Comparison of ENCODE assay signal across 10 mouse cellular contexts in genomic region chr3:95319110-95319509, GRCm38 (mm10). TPM values are rescaled to one million over a fixed set of nuclear protein-coding genes. Genes with fewer than 3 reads are reported as not detected.
DNase-seq lines count a peak whose midpoint lies in the region; ATAC-seq and TF ChIP-seq lines count a peak whose summit lies in the region.
"Had no signal": no experiment of that assay in that cellular context is flagged by ENCODE, and none has a peak within 500 bp of the region (broad histone marks: within the 10 kb centered on the region; RNA-seq: fewer than 3 reads in every experiment).

No protein-coding gene starts in this region.

- peak overlapping the region; percentile 65 for H3K27ac ChIP-seq in heart, embryonic 11.5 days (ENCODE audit: low read depth, low read length)
- H3K27ac ChIP-seq in left cerebral cortex, adult 2 months, result peak overlapping the region; percentile 38; the same call in 1 of the 2 replicates
- 0 out of 2 replicates have a peak overlapping the region, but pooled peaks have one; percentile 47 for H3K27ac ChIP-seq in liver, embryonic 11.5 days (ENCODE audit: low read depth, low read length)

- peaks cover 37% of the 10 kb centered on the region for H3K4me1 ChIP-seq in heart, embryonic 11.5 days (ENCODE audit: control insufficient read depth, insufficient read depth, low read length)
- peaks cover 79% of the 10 kb centered on the region for H3K4me1 ChIP-seq in G1E (ENCODE audit: insufficient read depth, low read depth, low read length)
- peaks cover 26% of the 10 kb centered on the region for H3K4me1 ChIP-seq in liver, embryonic 11.5 days (replicated peaks; ENCODE audit: control insufficient read depth, insufficient read depth, low read length)

- peak overlapping the region; percentile 1; the same call in 1 of the 2 replicates for H3K9ac ChIP-seq in heart, embryonic 11.5 days (ENCODE audit: low read depth, low read length)
- H3K9ac ChIP-seq in liver, embryonic 11.5 days (ENCODE audit: low read depth, low read length), result 0 out of 2 replicates have a peak overlapping the region, but pooled peaks have one; percentile 8

- no peak for TF ChIP-seq CTCF in left cerebral cortex, adult 2 months (IDR thresholded peaks at IDR 0.05)
- TF ChIP-seq CTCF in G1E (IDR thresholded peaks at IDR 0.05; ENCODE audit: low read depth, low read length), result no peak

- peaks cover 35% of the 10 kb centered on the region for H3K36me3 ChIP-seq in heart, embryonic 11.5 days (ENCODE audit: control insufficient read depth, insufficient read depth, low read length)
- peaks cover 75% of the 10 kb centered on the region for H3K36me3 ChIP-seq in G1E (replicated peaks)
- peaks cover 36% of the 10 kb centered on the region for H3K36me3 ChIP-seq in liver, embryonic 11.5 days (ENCODE audit: control insufficient read depth, insufficient read depth, low read length)

- no peak for ATAC-seq in heart, embryonic 11.5 days (replicated peaks; ENCODE audit: insufficient number of reproducible peaks, low FRiP score, low TSS enrichment)
- no peak for ATAC-seq in G1E (ENCODE audit: extremely low read depth, insufficient number of reproducible peaks, low FRiP score, poor library complexity, severe bottlenecking)
- no peak for ATAC-seq in liver, embryonic 11.5 days (replicated peaks; ENCODE audit: low FRiP score)
- ATAC-seq: Patski had no signal

- H3K9me3 ChIP-seq in heart, embryonic 11.5 days (replicated peaks; ENCODE audit: control insufficient read depth, low read length), result no peaks in the 10 kb centered on the region
- H3K9me3 ChIP-seq in G1E (replicated peaks), result no peaks in the 10 kb centered on the region
- H3K9me3 ChIP-seq in liver, embryonic 11.5 days (ENCODE audit: control insufficient read depth, low read length), result no peaks in the 10 kb centered on the region
- H3K9me3 ChIP-seq: forebrain, embryonic 10.5 days had no signal

- peak overlapping the region; percentile 40 for H3K4me2 ChIP-seq in heart, embryonic 11.5 days
- H3K4me2 ChIP-seq in liver, embryonic 11.5 days, result peak overlapping the region; percentile 46

- intact Hi-C loops in heart, postnatal 10 days (cut with DNase I), result no loop called here
- intact Hi-C loops in left cerebral cortex, adult 2 months (cut with DNase I), result no loop called here
- intact Hi-C loops in left cerebral cortex, postnatal 4 days (cut with DNase I), result no loop called here

- H3K27me3 ChIP-seq in heart, embryonic 11.5 days (ENCODE audit: control insufficient read depth, insufficient read depth, low read length), result no peaks in the 10 kb centered on the region
- H3K27me3 ChIP-seq in G1E (ENCODE audit: insufficient read depth, low read length), result no peaks in the 10 kb centered on the region
- no peaks in the 10 kb centered on the region for H3K27me3 ChIP-seq in liver, embryonic 11.5 days (replicated peaks; ENCODE audit: control insufficient read depth, insufficient read depth, low read length)
- H3K27me3 ChIP-seq: Patski had no signal

- no peak overlapping the region for H3K4me3 ChIP-seq in heart, embryonic 11.5 days (ENCODE audit: low read depth, low read length)
- H3K4me3 ChIP-seq in left cerebral cortex, adult 2 months, result no peak overlapping the region
- H3K4me3 ChIP-seq in G1E (ENCODE audit: low read depth, low read length), result peak overlapping the region; percentile 68; the same call in 1 of the 2 replicates
- peak overlapping the region; percentile 10; the same call in 1 of the 2 replicates for H3K4me3 ChIP-seq in liver, embryonic 11.5 days (ENCODE audit: low read depth, low read length)
- H3K4me3 ChIP-seq: forebrain, embryonic 10.5 days had no signal

- no peak for DNase-seq in heart, postnatal 10 days
- no peak for DNase-seq in left cerebral cortex, adult 2 months (ENCODE audit: extremely low spot score in 1 of 2, low spot score in 2 of 2)
- no peak for DNase-seq in left cerebral cortex, postnatal 4 days
- no peak for DNase-seq in G1E (ENCODE audit: low spot score)
- no peak for DNase-seq in liver, embryonic 11.5 days (ENCODE audit: low spot score)
- DNase-seq in embryo, embryonic 11 days, result no peak
- no peak for DNase-seq in spleen, postnatal 14 days (ENCODE audit: low spot score in 2 of 2)

- 53% methylated on average over 2 of the region's 2 CpGs for WGBS in heart, embryonic 11.5 days (ENCODE audit: insufficient replicate concordance)
- 68% methylated on average over 2 of the region's 2 CpGs for WGBS in liver, embryonic 11.5 days

RNA-seq across cellular contexts. Expression of gene Cers2, which starts 4.5 kb away (rescaled TPM):
- 117 and 125 TPM in 2 replicates for polyA plus RNA-seq in heart, embryonic 11.5 days (2014; fragmentation: Nextera tagmentation; extraction: Ambion mirVana)
- 10 to 100 TPM; 58.4 to 65.6 TPM for total RNA-seq in heart, postnatal 10 days (2021)
- 10 to 100 TPM; 37.4 to 42.2 TPM for total RNA-seq in left cerebral cortex, adult 2 months (2021)
- total RNA-seq in left cerebral cortex, postnatal 4 days (2021), result 10 to 100 TPM; 53.4 to 54.4 TPM
- total RNA-seq in G1E (2014; fragmentation: Nextera tagmentation) (284 and 285 TPM in 2 replicates), G1E (2017) (197 and 249 TPM in 2 replicates)
- 459 and 654 TPM in 2 replicates for polyA plus RNA-seq in G1E (2012)
- 178 and 182 TPM in 2 replicates for polyA plus RNA-seq in liver, embryonic 11.5 days (2014; fragmentation: Nextera tagmentation; extraction: Ambion mirVana)

RNA-seq across cellular contexts. Expression of gene Anxa9, which starts 12.1 kb away (rescaled TPM):
- 0.84 and 1.5 TPM in 2 replicates for polyA plus RNA-seq in heart, embryonic 11.5 days (2014; fragmentation: Nextera tagmentation; extraction: Ambion mirVana)
- under 1 TPM; 0.37 to 0.38 TPM for total RNA-seq in heart, postnatal 10 days (2021)
- total RNA-seq in left cerebral cortex, adult 2 months (2021), result under 1 TPM; 0.61 to 1.00 TPM
- total RNA-seq in left cerebral cortex, postnatal 4 days (2021), result 1 to 10 TPM; 1.0 to 1.2 TPM
- total RNA-seq in G1E (2014; fragmentation: Nextera tagmentation) (15.2 and 29.8 TPM in 2 replicates), G1E (2017) (9.4 and 10.3 TPM in 2 replicates)
- 1.1 and 1.4 TPM in 2 replicates for polyA plus RNA-seq in G1E (2012)
- 5.5 and 6.7 TPM in 2 replicates for polyA plus RNA-seq in liver, embryonic 11.5 days (2014; fragmentation: Nextera tagmentation; extraction: Ambion mirVana)

RNA-seq across cellular contexts. Expression of gene Prune1, which starts 37.2 kb away (rescaled TPM):
- 24.7 and 32.2 TPM in 2 replicates for polyA plus RNA-seq in heart, embryonic 11.5 days (2014; fragmentation: Nextera tagmentation; extraction: Ambion mirVana)
- total RNA-seq in heart, postnatal 10 days (2021), result 10 to 100 TPM; 28.8 to 35.2 TPM
- total RNA-seq in left cerebral cortex, adult 2 months (2021), result 10 to 100 TPM; 22.1 to 23.5 TPM
- total RNA-seq in left cerebral cortex, postnatal 4 days (2021), result 10 to 100 TPM; 63.9 to 69.3 TPM
- total RNA-seq in G1E (2014; fragmentation: Nextera tagmentation) (32.3 and 33.5 TPM in 2 replicates), G1E (2017) (14.7 and 15.1 TPM in 2 replicates)
- polyA plus RNA-seq in G1E (2012), result 3.8 and 4.8 TPM in 2 replicates
- polyA plus RNA-seq in liver, embryonic 11.5 days (2014; fragmentation: Nextera tagmentation; extraction: Ambion mirVana), result 19.8 and 22.7 TPM in 2 replicates

RNA-seq across cellular contexts. Expression of gene Setdb1, which starts 37.9 kb away (rescaled TPM):
- polyA plus RNA-seq in heart, embryonic 11.5 days (2014; fragmentation: Nextera tagmentation; extraction: Ambion mirVana), result 31.6 and 37.6 TPM in 2 replicates
- total RNA-seq in heart, postnatal 10 days (2021), result 10 to 100 TPM; 16.2 to 18.2 TPM
- 10 to 100 TPM; 35.7 to 37.2 TPM for total RNA-seq in left cerebral cortex, adult 2 months (2021)
- total RNA-seq in left cerebral cortex, postnatal 4 days (2021), result 10 to 100 TPM; 60.0 to 64.4 TPM
- total RNA-seq in G1E (2014; fragmentation: Nextera tagmentation), result 157 and 159 TPM in 2 replicates
- total RNA-seq in G1E (2017), result 120 and 128 TPM in 2 replicates
- polyA plus RNA-seq in G1E (2012), result 66.1 and 72.8 TPM in 2 replicates
- polyA plus RNA-seq in liver, embryonic 11.5 days (2014; fragmentation: Nextera tagmentation; extraction: Ambion mirVana), result 47.0 and 57.6 TPM in 2 replicates

RNA-seq across cellular contexts. Expression of gene Mindy1, which starts 38.0 kb away (rescaled TPM):
- polyA plus RNA-seq in heart, embryonic 11.5 days (2014; fragmentation: Nextera tagmentation; extraction: Ambion mirVana), result 24.3 and 25.1 TPM in 2 replicates
- total RNA-seq in heart, postnatal 10 days (2021), result 10 to 100 TPM; 27.7 TPM
- total RNA-seq in left cerebral cortex, adult 2 months (2021), result 10 to 100 TPM; 19.9 to 21.5 TPM
- 10 to 100 TPM; 29.7 to 32.6 TPM for total RNA-seq in left cerebral cortex, postnatal 4 days (2021)
- total RNA-seq in G1E (2014; fragmentation: Nextera tagmentation) (49.1 and 49.7 TPM in 2 replicates), G1E (2017) (31.4 and 36.0 TPM in 2 replicates)
- 77.5 and 97.0 TPM in 2 replicates for polyA plus RNA-seq in G1E (2012)
- polyA plus RNA-seq in liver, embryonic 11.5 days (2014; fragmentation: Nextera tagmentation; extraction: Ambion mirVana), result 29.0 and 29.9 TPM in 2 replicates

Comparison
In these comparisons a context has a peak if more than half of its experiments do, and no peak if none do; other contexts are left out.
1. H3K4me3 ChIP-seq: peak in G1E (single experiment) and liver, embryonic 11.5 days (single experiment); none in heart, embryonic 11.5 days (single experiment) and left cerebral cortex, adult 2 months (single experiment).
2. RNA of gene Anxa9, which starts 12.1 kb away (total RNA-seq): 9.4 to 29.8 TPM in G1E; 1.0 to 1.2 TPM in left cerebral cortex, postnatal 4 days, 0.61 to 1.00 TPM in left cerebral cortex, adult 2 months and 0.37 to 0.38 TPM in heart, postnatal 10 days; every median in the first group is over 4 times any median in the second.
3. Peak in every context shown above with its lines, with median percentiles within 50 percentile points of each other: H3K27ac ChIP-seq.